Mouse (Mus musculus): ENCODE results near the gene Tmem179b.
A peak's percentile ranks its signal among the peaks of the same experiment; 100 is the strongest.

Tmem179b gene

GRCm38 (mm10) chr19:8774086-8774835 is at the start of gene Tmem179b:
Gene Tmem179b (minus strand): TSS chr19:8774467.
- peak; percentile 92 to 94 for DNase-seq

GRCm38 (mm10) chr19:8822696-8823095 is 48.4 kb upstream of the Tmem179b start:
- DNase-seq = no peak

GRCm38 (mm10) chr19:8821146-8821545 is 46.9 kb upstream of the Tmem179b start:
- DNase-seq = no peak

GRCm38 (mm10) chr19:8820424-8820956 is 46.2 kb upstream of the Tmem179b start:
- DNase-seq = peak in 1 of 2 experiments; percentile 57

GRCm38 (mm10) chr19:8819596-8820423 is 45.5 kb upstream of the Tmem179b start, which contains the start of gene Hnrnpul2:
Gene Hnrnpul2 (plus strand): TSS chr19:8820010.
- peak; percentile 99 for DNase-seq

GRCm38 (mm10) chr19:8818801-8819595 is 44.7 kb upstream of the Tmem179b start, which contains the start of gene Ttc9c:
Gene Ttc9c (minus strand): TSS chr19:8819333.
- DNase-seq = peak; percentile 89 to 95

- DNase-seq = no peak
Measured at GRCm38 (mm10) chr19:8818301-8818798, 44.1 kb upstream of the Tmem179b start.

GRCm38 (mm10) chr19:8817001-8817400 is 42.7 kb upstream of the Tmem179b start:
- no peak for DNase-seq

GRCm38 (mm10) chr19:8815812-8816211 is 41.5 kb upstream of the Tmem179b start:
- DNase-seq = no peak

GRCm38 (mm10) chr19:8806810-8807209 is 32.5 kb upstream of the Tmem179b start:
- no peak for DNase-seq

- no peak for DNase-seq
Measured at GRCm38 (mm10) chr19:8803879-8804660, 29.8 kb upstream of the Tmem179b start.

GRCm38 (mm10) chr19:8803204-8803780 is 29.0 kb upstream of the Tmem179b start:
- no peak for DNase-seq

- peak; percentile 91 to 96 for DNase-seq
Measured at GRCm38 (mm10) chr19:8802130-8802821, 28.0 kb upstream of the Tmem179b start, which contains the start of gene Zbtb3. Gene Zbtb3 (plus strand): TSS chr19:8802555.

- no peak for DNase-seq
Measured at GRCm38 (mm10) chr19:8798947-8799315, 24.7 kb upstream of the Tmem179b start.

GRCm38 (mm10) chr19:8798264-8798946 is 24.1 kb upstream of the Tmem179b start, which contains the start of gene Polr2g:
Gene Polr2g (minus strand): TSS chr19:8798577.
- DNase-seq = peak; percentile 82 to 88

- DNase-seq = no peak
Measured at GRCm38 (mm10) chr19:8790171-8790570, 15.9 kb upstream of the Tmem179b start.

GRCm38 (mm10) chr19:8789171-8789570 is 14.9 kb upstream of the Tmem179b start:
- DNase-seq = no peak

- DNase-seq = no peak
Measured at GRCm38 (mm10) chr19:8788521-8788920, 14.3 kb upstream of the Tmem179b start.

- peak; percentile 90 to 94 for DNase-seq
Measured at GRCm38 (mm10) chr19:8786008-8786781, 11.9 kb upstream of the Tmem179b start, which contains the start of gene Taf6l. Gene Taf6l (minus strand): TSS chr19:8786417.

Measured in thymus, adult 18-20 months (tissue).